Mouse (Mus musculus) intestine, postnatal 0 days (tissue): ENCODE results near the gene Cd244a. TPM values are rescaled to one million over a fixed set of nuclear protein-coding genes. Genes with fewer than 3 reads are reported as not detected.

ENCODE experiments used
- ATAC-seq: fragments of 200-750 bp; cut with Nextera tagmentation; 2 replicates; pipeline ENCODE4 v1.8.0; 2017; ENCODE audit warnings: mild to moderate bottlenecking, moderate TSS enrichment, moderate library complexity
- H3K27ac ChIP-seq: fragments of 300-500 bp; sonication (generic); 2 replicates; pipeline ENCODE4 v1.5.1; 2014; ENCODE audit warnings: mild to moderate bottlenecking, low read depth, low read length, moderate library complexity
- H3K27me3 ChIP-seq: fragments of 300-500 bp; sonication (generic); replicated peaks from 2 replicates; pipeline ENCODE4 v1.6.1; 2014; ENCODE audit warnings: low read length, mixed read lengths; ENCODE audit not compliant: control insufficient read depth, insufficient read depth
- H3K36me3 ChIP-seq: fragments of 300-500 bp; sonication (generic); 2 replicates; pipeline ENCODE4 v1.6.1; 2014; ENCODE audit warnings: mild to moderate bottlenecking, moderate library complexity; ENCODE audit not compliant: control insufficient read depth, insufficient read depth
- H3K4me1 ChIP-seq: fragments of 300-500 bp; sonication (generic); replicated peaks from 2 replicates; pipeline ENCODE4 v1.6.1; 2014; ENCODE audit warnings: antibody characterized with exemption, low read length, mixed read lengths; ENCODE audit not compliant: control insufficient read depth, insufficient read depth
- H3K4me2 ChIP-seq: fragments of 300-500 bp; sonication (generic); replicated peaks from 2 replicates; pipeline ENCODE4 v1.6.1; 2014; ENCODE audit warnings: low read depth, mild to moderate bottlenecking, moderate library complexity
- H3K4me3 ChIP-seq: fragments of 300-500 bp; sonication (generic); 2 replicates; pipeline ENCODE4 v1.5.1; 2014; ENCODE audit warnings: low read depth, low read length
- H3K9ac ChIP-seq: fragments of 300-500 bp; sonication (generic); 2 replicates; pipeline ENCODE4 v1.6.1; 2014; ENCODE audit warnings: mild to moderate bottlenecking, low read depth, low read length
- H3K9me3 ChIP-seq: fragments of 300-500 bp; sonication (generic); 2 replicates; pipeline ENCODE4 v1.6.1; 2016; ENCODE audit warnings: mixed run types; ENCODE audit not compliant: control insufficient read depth
- CTCF ChIP-seq: sonication (generic); IDR thresholded peaks from 2 replicates; pipeline ENCODE4 v1.5.1; 2016; ENCODE audit warnings: low read depth, mild to moderate bottlenecking, control low read depth, antibody characterized with exemption, moderate library complexity
- WGBS: fragments of 180-500 bp; shearing (Covaris S2); extraction: QIAGEN DNeasy Blood & Tissue Kit; methylation state at CpG from one replicate; pipeline ENCODE4 v1.1.7; 2014; 5-methylcytosine and 5-hydroxymethylcytosine counted together
- polyA plus RNA-seq: library from polyadenylated mRNA; unstranded; fragments of >200 nt; fragmentation: Nextera tagmentation; extraction: Ambion mirVana; gene quantifications from 2 replicates; pipeline ENCODE4 v1.2.1, GENCODE M21; 2015

The Cd244a gene
- polyA plus RNA-seq, 1 experiment from 2014 or later, result 0.37 TPM

DNA sequence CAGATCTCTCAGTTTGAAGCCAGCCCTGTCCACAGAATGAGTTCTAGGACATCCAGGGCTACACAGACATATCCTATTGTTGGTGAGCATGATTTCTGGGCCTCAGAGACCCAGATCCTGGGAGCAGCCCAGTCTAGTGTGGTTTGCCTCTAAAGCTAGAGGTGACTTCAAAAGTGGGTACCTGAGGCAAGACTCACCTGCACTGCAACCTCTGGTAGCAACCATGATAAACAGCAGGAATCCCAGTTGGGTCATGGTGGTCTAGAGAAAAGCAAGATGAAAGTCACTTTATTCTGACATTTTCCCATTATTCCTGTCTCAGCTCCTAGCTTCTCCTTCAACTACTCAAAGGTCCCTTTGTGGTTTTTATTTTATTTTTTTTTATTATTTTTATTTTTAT is 24.4 kb upstream of the Cd244a start:
- H3K4me3 ChIP-seq, result no peak overlapping the region
- no peak overlapping the region for H3K9ac ChIP-seq
- H3K4me1 ChIP-seq, result no peaks in the 10 kb centered on the region
- no peak overlapping the region for H3K27ac ChIP-seq
- no peaks in the 10 kb centered on the region for H3K36me3 ChIP-seq
- no peak for TF ChIP-seq CTCF
- H3K27me3 ChIP-seq, result no peaks in the 10 kb centered on the region
- ATAC-seq, result no peak
- H3K9me3 ChIP-seq, result no peaks in the 10 kb centered on the region; the same call in 1 of the 2 replicates
- no peak overlapping the region for H3K4me2 ChIP-seq

DNA sequence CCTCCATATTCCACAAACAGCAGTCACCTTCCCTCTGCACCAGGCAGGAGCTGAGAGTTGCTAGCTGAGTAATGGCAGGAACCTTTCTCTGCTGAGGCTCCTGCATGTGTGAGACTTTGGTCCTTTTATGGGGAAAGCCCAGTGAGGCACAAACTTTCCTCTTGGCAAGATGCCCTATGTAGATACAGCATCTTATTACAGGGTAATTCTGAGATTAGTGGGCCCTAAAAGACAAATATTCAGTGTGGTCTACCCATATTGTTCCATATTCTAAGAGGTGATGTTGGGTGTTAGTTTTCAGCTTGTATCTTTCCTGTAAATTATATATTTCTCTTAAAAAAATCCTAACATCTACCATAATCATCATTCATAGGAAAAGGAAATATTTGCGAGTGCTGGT is 23.8 kb upstream of the Cd244a start, which contains the start of gene Itln1:
Gene Itln1 (minus strand): TSS at position 101 of the 400 bp plus-strand sequence.
- ATAC-seq, result no peak
- no peaks in the 10 kb centered on the region for H3K4me1 ChIP-seq
- H3K36me3 ChIP-seq, result no peaks in the 10 kb centered on the region
- no peak within 1 kb of the TSS for H3K9ac ChIP-seq
- H3K4me3 ChIP-seq, result no peak within 1 kb of the TSS
- H3K27ac ChIP-seq, result no peak within 1 kb of the TSS
- WGBS, result 83% methylated on average over 1 of the region's 1 CpGs
- no peak for TF ChIP-seq CTCF
- H3K4me2 ChIP-seq, result no peak within 1 kb of the TSS
- no peaks in the 10 kb centered on the region; the same call in 1 of the 2 replicates for H3K9me3 ChIP-seq
- no peaks in the 10 kb centered on the region for H3K27me3 ChIP-seq

DNA sequence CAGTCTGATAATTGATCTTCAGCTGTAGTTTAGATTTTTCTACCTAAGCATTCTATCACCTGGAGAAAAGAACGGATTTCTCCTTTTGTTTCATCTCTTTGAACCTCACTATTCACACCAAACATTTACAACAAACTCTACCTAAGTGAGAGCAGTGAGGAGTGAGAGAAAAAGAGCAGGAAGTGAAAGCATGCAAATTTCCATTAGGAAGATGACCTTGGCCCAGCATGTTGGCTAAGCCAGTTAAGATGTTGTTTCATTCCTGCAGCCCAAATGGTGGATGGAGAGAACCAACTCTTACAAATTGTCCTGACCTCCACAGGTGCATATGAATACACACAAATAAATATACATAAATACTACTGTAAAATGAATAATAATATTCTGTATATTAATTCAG is 18.3 kb upstream of the Cd244a start:
- no peaks in the 10 kb centered on the region for H3K4me1 ChIP-seq
- H3K36me3 ChIP-seq, result no peaks in the 10 kb centered on the region
- H3K27ac ChIP-seq, result no peak overlapping the region
- no peak for ATAC-seq
- 80% methylated on average over 1 of the region's 1 CpGs for WGBS
- H3K4me3 ChIP-seq, result no peak overlapping the region
- no peak overlapping the region for H3K4me2 ChIP-seq
- H3K27me3 ChIP-seq, result no peaks in the 10 kb centered on the region
- TF ChIP-seq CTCF, result no peak
- no peak overlapping the region for H3K9ac ChIP-seq
- H3K9me3 ChIP-seq, result no peaks in the 10 kb centered on the region; the same call in 1 of the 2 replicates

DNA sequence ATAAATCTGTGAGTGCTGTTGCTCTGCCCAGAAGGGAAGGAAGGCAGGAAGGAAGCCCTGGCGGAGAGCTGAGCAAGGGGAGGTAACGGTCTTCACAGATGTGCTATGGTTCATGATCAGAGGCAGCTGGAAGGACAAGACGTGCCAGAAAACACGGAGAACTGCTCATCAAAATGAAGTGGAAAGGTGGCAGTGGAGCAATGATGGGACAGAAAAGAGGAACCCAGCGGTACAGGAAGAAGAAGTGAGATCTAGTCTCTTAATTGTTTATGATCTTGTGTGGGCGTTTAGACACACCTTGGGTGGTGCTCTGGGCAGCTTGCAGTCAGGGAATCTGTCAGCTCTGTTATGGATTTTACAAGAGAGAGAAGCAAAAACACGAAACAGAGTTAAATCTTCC is 7.7 kb upstream of the Cd244a start:
- no peaks in the 10 kb centered on the region for H3K27me3 ChIP-seq
- TF ChIP-seq CTCF, result no peak
- 70% methylated on average over 7 of the region's 7 CpGs for WGBS
- H3K9ac ChIP-seq, result no peak overlapping the region
- no peak overlapping the region for H3K4me2 ChIP-seq
- H3K36me3 ChIP-seq, result no peaks in the 10 kb centered on the region
- no peaks in the 10 kb centered on the region for H3K9me3 ChIP-seq
- H3K4me1 ChIP-seq, result no peaks in the 10 kb centered on the region
- no peak overlapping the region for H3K27ac ChIP-seq
- ATAC-seq, result no peak
- H3K4me3 ChIP-seq, result no peak overlapping the region

DNA sequence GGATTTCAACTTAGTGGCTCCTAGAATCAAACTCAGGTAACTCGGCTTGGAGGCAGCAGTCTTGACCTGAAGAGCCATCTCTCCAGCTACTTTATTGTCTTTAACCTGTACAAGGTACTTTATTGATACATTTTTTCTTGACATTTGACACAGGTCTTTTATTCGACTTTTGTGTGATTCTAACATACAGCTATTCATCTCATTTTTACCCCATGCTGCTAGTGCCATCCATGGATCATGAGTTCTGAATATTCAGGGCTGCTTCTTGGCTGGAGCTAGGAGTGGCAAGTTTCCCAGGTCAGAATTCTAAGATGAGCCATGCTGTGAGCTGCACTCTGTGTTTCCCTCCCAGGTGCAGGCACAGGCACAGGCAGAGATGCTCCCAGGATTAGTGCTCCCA is 6.8 kb upstream of the Cd244a start:
- Histone ChIP-seq H3K4me1 (no peaks in the 10 kb centered on the region), H3K4me2 (no peak overlapping the region), H3K36me3 (no peaks in the 10 kb centered on the region), H3K27ac (no peak overlapping the region; the same call in 1 of the 2 replicates), H3K4me3 (no peak overlapping the region), H3K9ac (no peak overlapping the region), H3K27me3 (no peaks in the 10 kb centered on the region), H3K9me3 (no peaks in the 10 kb centered on the region)
- no peak for ATAC-seq
- 83% methylated on average over 2 of the region's 2 CpGs for WGBS
- no peak for TF ChIP-seq CTCF

DNA sequence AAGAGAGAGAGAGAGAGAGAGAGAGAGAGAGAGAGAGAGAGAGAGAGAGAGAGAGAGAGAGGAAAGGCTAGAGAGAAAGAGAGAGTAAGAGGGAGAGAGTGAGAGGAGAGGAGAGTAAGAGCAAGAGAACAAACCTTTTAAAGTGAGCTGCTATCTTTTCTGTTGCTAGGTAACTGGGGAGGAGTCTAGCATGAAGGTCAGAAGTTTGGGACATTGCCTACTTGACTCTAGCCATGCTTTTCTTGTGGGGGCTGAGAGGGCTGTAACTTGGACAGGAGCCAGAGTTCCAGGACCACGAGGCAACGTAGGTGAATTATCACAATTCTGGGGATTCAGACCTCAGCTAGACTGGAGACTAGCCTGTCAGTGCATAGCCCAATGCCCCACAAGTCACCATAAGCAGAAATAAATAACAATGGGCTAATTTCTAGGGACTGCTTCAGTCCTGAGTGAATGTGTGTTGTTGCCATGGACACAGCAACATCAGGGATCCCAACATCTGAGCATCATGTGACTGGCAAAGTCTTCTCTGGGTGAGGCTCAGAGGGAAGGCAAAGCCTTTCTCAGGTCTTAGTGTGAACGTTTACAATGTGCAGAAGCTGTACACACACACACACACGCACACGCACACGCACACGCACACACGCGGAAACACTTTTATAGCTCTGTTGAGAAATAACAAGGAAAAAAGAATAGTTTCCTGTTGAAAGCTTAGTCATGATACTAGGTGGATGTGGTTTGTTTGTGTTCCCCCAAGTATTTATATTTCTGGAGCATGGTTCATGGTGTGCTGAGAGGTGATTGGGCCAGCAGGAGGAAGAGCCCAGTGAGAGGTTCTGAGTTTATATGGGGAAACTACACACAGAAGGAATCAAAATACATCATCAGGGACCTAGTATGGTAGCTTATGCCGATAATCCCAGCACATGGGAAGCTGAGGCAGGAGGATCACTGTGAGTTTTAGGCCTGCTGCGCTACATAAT is 5.3 kb upstream of the Cd244a start:
- Histone ChIP-seq H3K27ac (peak overlapping the region; percentile 3; the same call in 1 of the 2 replicates), H3K4me3 (no peak overlapping the region), H3K27me3 (no peaks in the 10 kb centered on the region), H3K9ac (no peak overlapping the region), H3K36me3 (no peaks in the 10 kb centered on the region), H3K4me1 (no peaks in the 10 kb centered on the region), H3K9me3 (no peaks in the 10 kb centered on the region), H3K4me2 (no peak overlapping the region)
- TF ChIP-seq CTCF, result no peak
- WGBS, result 64% methylated on average over 11 of the region's 11 CpGs
- peak; percentile 76 for ATAC-seq
